Mouse (Mus musculus) MEL (cell line): ENCODE results near the gene Ptpru. TPM values are rescaled to one million over a fixed set of nuclear protein-coding genes. Genes with fewer than 3 reads are reported as not detected.

ENCODE experiments used
- DNase-seq: peaks from one replicate; pipeline ENCODE4 v3.0.0; 2011; ENCODE audit warnings: low read depth, low spot score
- H3K27ac ChIP-seq: 2 replicates; pipeline ENCODE4 v1.5.1; 2012; ENCODE audit warnings: low read depth, mild to moderate bottlenecking, control low read depth, low read length, moderate library complexity; ENCODE audit not compliant: control insufficient read depth
- H3K27me3 ChIP-seq, 2 experiments: fragments of 150-350 bp in 1 of 2; sonication (generic) in 1 of 2; 2 replicates each; pipeline ENCODE4 v1.6.1; 2012; ENCODE audit warnings: low read length in 2 of 2, mild to moderate bottlenecking in 2 of 2, improper control_type of control experiment in 1 of 2, moderate library complexity in 1 of 2; ENCODE audit not compliant: insufficient read depth in 2 of 2, control insufficient read depth in 1 of 2
- H3K36me3 ChIP-seq, 2 experiments: 2 replicates each; pipeline ENCODE4 v1.6.1; 2012 to 2014; ENCODE audit warnings: low read length in 2 of 2, improper control_type of control experiment in 1 of 2, inconsistent platforms in 1 of 2, mild to moderate bottlenecking in 1 of 2; ENCODE audit not compliant: insufficient read depth in 2 of 2, control insufficient read depth in 1 of 2
- H3K4me1 ChIP-seq, 2 experiments: fragments of 150-350 bp in 1 of 2; sonication (generic) in 1 of 2; 2 replicates each; pipeline ENCODE4 v1.6.1; 2012; ENCODE audit warnings: low read length in 2 of 2, improper control_type of control experiment in 1 of 2, mild to moderate bottlenecking in 1 of 2; ENCODE audit not compliant: insufficient read depth in 2 of 2, control insufficient read depth in 1 of 2
- H3K4me3 ChIP-seq, 2 experiments: fragments of 150-350 bp in 1 of 2; sonication (generic) in 1 of 2; 2 replicates each; pipeline ENCODE4 v1.5.1; 2012; ENCODE audit warnings: low read depth in 2 of 2, low read length in 2 of 2, mild to moderate bottlenecking in 2 of 2, moderate library complexity in 2 of 2, control low read depth in 1 of 2, improper control_type of control experiment in 1 of 2; ENCODE audit not compliant: control insufficient read depth in 1 of 2, insufficient read depth in 1 of 2
- H3K79me2 ChIP-seq: 2 replicates; pipeline ENCODE4 v1.6.1; 2012; ENCODE audit warnings: mild to moderate bottlenecking, low read length, moderate library complexity; ENCODE audit not compliant: control insufficient read depth, poor library complexity, insufficient read depth
- H3K9ac ChIP-seq: 2 replicates; pipeline ENCODE4 v1.6.1; 2012; ENCODE audit warnings: low read depth, mild to moderate bottlenecking, control low read depth, low read length, moderate library complexity; ENCODE audit not compliant: control insufficient read depth, poor library complexity, severe bottlenecking
- H3K9me3 ChIP-seq: fragments of 150-350 bp; sonication (generic); replicated peaks from 2 replicates; pipeline ENCODE4 v1.6.1; 2012; ENCODE audit warnings: mild to moderate bottlenecking, low read length, improper control_type of control experiment, moderate library complexity; ENCODE audit not compliant: insufficient read depth
- CHD1 ChIP-seq: IDR thresholded peaks from 2 replicates; pipeline ENCODE4 v1.6.1; 2012; ENCODE audit warnings: low read depth, mild to moderate bottlenecking, inconsistent platforms, low read length, improper control_type of control experiment
- CTCF ChIP-seq, 3 experiments: IDR thresholded peaks in 2 of 3; conservative IDR thresholded peaks in 1 of 3; 2 replicates each; pipeline ENCODE4 v1.5.1; 2011 to 2012; ENCODE audit warnings: low read length in 3 of 3, low read depth in 2 of 3, mild to moderate bottlenecking in 2 of 3, improper control_type of control experiment in 1 of 3, inconsistent platforms in 1 of 3, mixed read lengths in 1 of 3, moderate library complexity in 1 of 3; ENCODE audit not compliant: control insufficient read depth in 1 of 3, insufficient read depth in 1 of 3, poor library complexity in 1 of 3, severe bottlenecking in 1 of 3
- ELF1 ChIP-seq: IDR thresholded peaks from 2 replicates; pipeline ENCODE4 v1.6.1; 2014; ENCODE audit warnings: low read depth, mild to moderate bottlenecking, inconsistent platforms, low read length, improper control_type of control experiment, moderate library complexity
- EP300 ChIP-seq, 2 experiments: IDR thresholded peaks; 2 replicates each; pipeline ENCODE4 v1.6.1; 2011; ENCODE audit warnings: improper control_type of control experiment in 2 of 2, low read length in 2 of 2, low read depth in 1 of 2, mild to moderate bottlenecking in 1 of 2
- GATA1 ChIP-seq: IDR thresholded peaks from 2 replicates; pipeline ENCODE4 v1.6.1; 2011; ENCODE audit warnings: low read depth, low read length, improper control_type of control experiment
- KAT2A ChIP-seq: conservative IDR thresholded peaks from 2 replicates; pipeline ENCODE4 v1.6.1; 2012; ENCODE audit warnings: low read depth, low read length, improper control_type of control experiment, inconsistent platforms
- MAFK ChIP-seq: IDR thresholded peaks from 2 replicates; pipeline ENCODE4 v1.6.1; 2011; ENCODE audit warnings: low read depth, mild to moderate bottlenecking, low read length, improper control_type of control experiment, borderline replicate concordance
- MAZ ChIP-seq: IDR thresholded peaks from 2 replicates; pipeline ENCODE4 v1.6.1; 2012; ENCODE audit warnings: low read depth, mild to moderate bottlenecking, inconsistent platforms, low read length, improper control_type of control experiment
- MXI1 ChIP-seq: IDR thresholded peaks from 2 replicates; pipeline ENCODE4 v1.6.1; 2011; ENCODE audit warnings: mild to moderate bottlenecking, low read depth, low read length, improper control_type of control experiment
- MYB ChIP-seq: IDR thresholded peaks from 2 replicates; pipeline ENCODE4 v1.6.1; 2011; ENCODE audit warnings: mild to moderate bottlenecking, low read depth, low read length, improper control_type of control experiment
- MYC ChIP-seq: IDR thresholded peaks from 2 replicates; pipeline ENCODE4 v1.6.1; 2011; ENCODE audit warnings: low read depth, mild to moderate bottlenecking, low read length, improper control_type of control experiment, moderate library complexity
- NELFE ChIP-seq: IDR thresholded peaks from 2 replicates; pipeline ENCODE4 v1.6.1; 2011; ENCODE audit warnings: low read depth, low read length, improper control_type of control experiment
- POLR2A ChIP-seq, 2 experiments: IDR thresholded peaks; 2 replicates each; pipeline ENCODE4 v1.6.1; 2011 to 2012; ENCODE audit warnings: low read length in 2 of 2, mild to moderate bottlenecking in 2 of 2, control low read depth in 1 of 2, improper control_type of control experiment in 1 of 2, low read depth in 1 of 2, moderate library complexity in 1 of 2; ENCODE audit not compliant: control insufficient read depth in 1 of 2, insufficient read depth in 1 of 2, poor library complexity in 1 of 2
- RAD21 ChIP-seq: IDR thresholded peaks from 2 replicates; pipeline ENCODE4 v1.6.1; 2011; ENCODE audit warnings: mild to moderate bottlenecking, low read depth, low read length, improper control_type of control experiment
- RCOR1 ChIP-seq: IDR thresholded peaks from 2 replicates; pipeline ENCODE4 v1.6.1; 2012; ENCODE audit warnings: low read depth, mild to moderate bottlenecking, inconsistent platforms, low read length, improper control_type of control experiment
- SIN3A ChIP-seq: IDR thresholded peaks from 2 replicates; pipeline ENCODE4 v1.6.1; 2012; ENCODE audit warnings: low read length, improper control_type of control experiment, inconsistent platforms
- SMC3 ChIP-seq: IDR thresholded peaks from 2 replicates; pipeline ENCODE4 v1.6.1; 2011; ENCODE audit warnings: low read depth, low read length, improper control_type of control experiment
- TBP ChIP-seq: IDR thresholded peaks from 2 replicates; pipeline ENCODE4 v1.8.0; 2011; ENCODE audit warnings: low read depth, low read length, improper control_type of control experiment
- USF1 ChIP-seq: IDR thresholded peaks from 2 replicates; pipeline ENCODE4 v1.6.1; 2014; ENCODE audit warnings: low read depth, mild to moderate bottlenecking, inconsistent platforms, low read length, improper control_type of control experiment, moderate library complexity
- USF2 ChIP-seq, 2 experiments: IDR thresholded peaks; 2 replicates each; pipeline ENCODE4 v1.6.1; 2011 to 2012; ENCODE audit warnings: improper control_type of control experiment in 2 of 2, low read length in 2 of 2, borderline replicate concordance in 1 of 2, inconsistent platforms in 1 of 2, low read depth in 1 of 2, mild to moderate bottlenecking in 1 of 2; ENCODE audit not compliant: insufficient read depth in 1 of 2
- ZC3H11A ChIP-seq: IDR thresholded peaks from 2 replicates; pipeline ENCODE4 v1.6.1; 2012; ENCODE audit warnings: low read depth, mild to moderate bottlenecking, inconsistent platforms, low read length, improper control_type of control experiment
- polyA plus RNA-seq, 2 experiments: library from polyadenylated mRNA; stranded (reverse) in 1 of 2; unstranded in 1 of 2; fragments of >175 nt in 1 of 2; fragments of >200 nt in 1 of 2; gene quantifications; 2 replicates each; pipeline versions ENCODE4 v1.2.1 to v1.2.4; 2012; ENCODE audit warnings: low replicate concordance in 2 of 2, low read depth in 1 of 2; ENCODE audit not compliant: insufficient read length in 2 of 2, insufficient read depth in 1 of 2, missing spikeins in 1 of 2
- total RNA-seq: library from RNA; depleted of rRNA; stranded (reverse); fragments of 300-350 nt; gene quantifications from 2 replicates; pipeline ENCODE4 v1.2.3, GENCODE M21; 2012

The Ptpru gene
- total and polyA plus RNA-seq, 3 experiments: 3.4 to 6.8 TPM; not detected in 1

DNA sequence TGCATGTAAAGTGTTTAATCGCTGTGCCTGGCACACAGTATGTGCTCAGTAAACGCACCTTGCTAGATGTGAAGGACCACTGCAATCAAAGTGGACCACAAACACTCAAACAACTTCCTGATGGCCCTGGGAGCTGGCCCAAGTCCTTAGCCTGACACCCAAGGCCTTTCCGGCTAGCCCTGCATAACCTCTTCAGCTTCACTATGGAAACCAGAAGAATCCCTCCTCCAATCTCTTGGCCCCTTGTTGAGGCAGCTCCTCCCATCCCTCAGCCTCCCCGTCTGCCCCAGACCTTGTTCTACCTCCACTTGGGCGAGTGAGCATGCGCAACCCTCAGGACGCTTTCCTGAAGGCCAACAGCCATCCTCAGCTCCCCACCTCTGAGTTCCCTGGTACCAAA, 51.3 kb downstream of the Ptpru start:
- Histone ChIP-seq H3K9me3 (no peaks in the 10 kb centered on the region), H3K27ac (no peak overlapping the region), H3K9ac (no peak overlapping the region), H3K4me1 (no peaks in the 10 kb centered on the region), H3K79me2 (no peaks in the 10 kb centered on the region), H3K36me3 (no peaks in the 10 kb centered on the region), H3K27me3 (no peaks in the 10 kb centered on the region), H3K4me3 (no peak overlapping the region)
- no peak for TF ChIP-seq CTCF (IDR thresholded peaks at IDR 0.05 in 2 of 3, conservative IDR thresholded peaks at IDR 0.05 in 1 of 3; ENCODE audit: control insufficient read depth in 1 of 3, insufficient read depth in 1 of 3, low read depth in 2 of 3, low read length in 3 of 3, poor library complexity in 1 of 3, severe bottlenecking in 1 of 3)
- TF ChIP-seq RCOR1: no peak
- TF ChIP-seq CHD1: no peak
- no peak for TF ChIP-seq NELFE
- no peak for TF ChIP-seq ELF1
- TF ChIP-seq MXI1: no peak
- no peak for TF ChIP-seq USF1
- TF ChIP-seq GATA1: no peak
- no peak for TF ChIP-seq USF2 (IDR thresholded peaks at IDR 0.05; ENCODE audit: borderline replicate concordance in 1 of 2, insufficient read depth in 1 of 2, low read depth in 1 of 2, low read length in 2 of 2)
- TF ChIP-seq MYC: no peak
- no peak for TF ChIP-seq KAT2A
- TF ChIP-seq ZC3H11A: no peak
- no peak for DNase-seq

DNA sequence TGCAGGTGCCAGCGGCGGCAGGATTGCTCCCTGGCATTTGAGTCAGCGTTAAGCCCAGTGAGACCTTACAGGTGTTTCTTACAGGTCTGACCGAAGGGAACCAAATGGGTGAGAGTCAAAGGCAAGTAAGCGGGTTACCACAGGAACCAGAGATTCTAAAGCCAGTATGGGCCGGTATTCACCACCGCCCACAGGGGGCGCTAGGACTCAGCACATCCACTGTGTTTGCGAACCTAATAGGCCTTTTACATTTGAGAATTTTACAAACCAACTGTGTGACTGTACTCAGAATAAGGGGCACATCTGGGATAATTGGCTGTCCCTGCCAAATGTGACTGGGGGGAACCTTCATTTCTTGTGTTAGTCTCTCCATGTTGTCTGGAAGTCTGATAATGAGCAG, 54.1 kb downstream of the Ptpru start:
- Histone ChIP-seq H3K27ac (no peak overlapping the region), H3K9ac (no peak overlapping the region), H3K79me2 (no peaks in the 10 kb centered on the region), H3K9me3 (no peaks in the 10 kb centered on the region), H3K4me1 (no peaks in the 10 kb centered on the region), H3K27me3 (no peaks in the 10 kb centered on the region), H3K36me3 (no peaks in the 10 kb centered on the region), H3K4me3 (no peak overlapping the region)
- TF ChIP-seq SMC3 (peak; percentile 40), RAD21 (peak; percentile 31), CTCF (IDR thresholded peaks at IDR 0.05 in 2 of 3, conservative IDR thresholded peaks at IDR 0.05 in 1 of 3; ENCODE audit: control insufficient read depth in 1 of 3, insufficient read depth in 1 of 3, low read depth in 2 of 3, low read length in 3 of 3, poor library complexity in 1 of 3, severe bottlenecking in 1 of 3) (peak; percentile 54 to 79 (median 65)), GATA1 (no peak)
- DNase-seq: peak; percentile 40

DNA sequence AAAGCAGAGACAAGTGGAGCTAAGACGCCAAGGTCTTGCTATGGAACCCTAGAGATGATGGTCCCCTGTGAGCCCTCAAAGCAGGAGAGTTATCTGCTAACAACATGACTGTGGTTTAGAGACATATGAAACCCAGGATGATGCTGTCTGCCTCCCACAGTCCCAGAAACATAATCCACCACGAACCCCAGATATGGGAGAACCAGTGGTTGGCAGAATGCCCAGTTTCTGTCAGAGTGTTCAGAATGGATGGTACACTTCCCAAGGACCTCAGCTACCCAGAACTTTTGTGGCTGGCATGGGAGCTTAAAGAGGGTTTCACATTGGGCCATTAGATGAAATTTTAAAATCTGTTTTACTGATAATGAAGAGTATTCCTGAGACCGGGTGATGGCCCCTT, 57.1 kb downstream of the Ptpru start:
- Histone ChIP-seq H3K9me3 (no peaks in the 10 kb centered on the region), H3K4me3 (no peak overlapping the region), H3K9ac (no peak overlapping the region), H3K4me1 (no peaks in the 10 kb centered on the region), H3K27ac (no peak overlapping the region), H3K79me2 (no peaks in the 10 kb centered on the region), H3K36me3 (no peaks in the 10 kb centered on the region), H3K27me3 (no peaks in the 10 kb centered on the region)
- DNase-seq: peak; percentile 54
- TF ChIP-seq SIN3A: no peak
- no peak for TF ChIP-seq TBP
- TF ChIP-seq ZC3H11A: no peak
- TF ChIP-seq RAD21: no peak
- no peak for TF ChIP-seq MAFK
- TF ChIP-seq MYB: no peak
- TF ChIP-seq POLR2A (IDR thresholded peaks at IDR 0.05; ENCODE audit: control insufficient read depth in 1 of 2, insufficient read depth in 1 of 2, low read depth in 1 of 2, low read length in 2 of 2, poor library complexity in 1 of 2): no peak
- TF ChIP-seq NELFE: no peak
- TF ChIP-seq EP300 (IDR thresholded peaks at IDR 0.05; ENCODE audit: low read depth in 1 of 2, low read length in 2 of 2): no peak
- TF ChIP-seq MAZ: no peak
- no peak for TF ChIP-seq CTCF (IDR thresholded peaks at IDR 0.05 in 2 of 3, conservative IDR thresholded peaks at IDR 0.05 in 1 of 3; ENCODE audit: control insufficient read depth in 1 of 3, insufficient read depth in 1 of 3, low read depth in 2 of 3, low read length in 3 of 3, poor library complexity in 1 of 3, severe bottlenecking in 1 of 3)
